Mouse (Mus musculus) neural tube, embryonic 15.5 days (tissue): Measurements from ENCODE around the gene Paqr9. TPM values are rescaled to one million over a fixed set of nuclear protein-coding genes. Genes with fewer than 3 reads are reported as not detected.
A peak's percentile ranks its signal among the peaks of the same experiment; 100 is the strongest.

Experiments
- ATAC-seq: fragments of 200-750 bp; cut with Nextera tagmentation; 2 replicates; pipeline ENCODE4 v1.8.0; 2017; ENCODE audit warnings: mild to moderate bottlenecking, moderate TSS enrichment, moderate library complexity; ENCODE audit not compliant: low FRiP score
- H3K27ac ChIP-seq: fragments of 300-500 bp; sonication (generic); replicated peaks from 2 replicates; pipeline ENCODE4 v1.5.1; 2015; ENCODE audit warnings: mild to moderate bottlenecking, inconsistent platforms
- H3K27me3 ChIP-seq: fragments of 300-500 bp; sonication (generic); replicated peaks from 2 replicates; pipeline ENCODE4 v1.6.1; 2015; ENCODE audit warnings: inconsistent platforms
- H3K36me3 ChIP-seq: fragments of 300-500 bp; sonication (generic); 2 replicates; pipeline ENCODE4 v1.6.1; 2015; ENCODE audit warnings: inconsistent platforms
- H3K4me1 ChIP-seq: fragments of 300-500 bp; sonication (generic); 2 replicates; pipeline ENCODE4 v1.6.1; 2015; ENCODE audit warnings: inconsistent platforms
- H3K4me2 ChIP-seq: fragments of 300-500 bp; sonication (generic); 2 replicates; pipeline ENCODE4 v1.6.1; 2015; ENCODE audit warnings: inconsistent platforms, mild to moderate bottlenecking, moderate library complexity
- H3K4me3 ChIP-seq: fragments of 300-500 bp; sonication (generic); replicated peaks from 2 replicates; pipeline ENCODE4 v1.5.1; 2015; ENCODE audit warnings: mild to moderate bottlenecking, inconsistent platforms
- H3K9ac ChIP-seq: fragments of 300-500 bp; sonication (generic); replicated peaks from 2 replicates; pipeline ENCODE4 v1.6.1; 2015; ENCODE audit warnings: mild to moderate bottlenecking, inconsistent platforms
- H3K9me3 ChIP-seq: fragments of 300-500 bp; sonication (generic); replicated peaks from 2 replicates; pipeline ENCODE4 v1.6.1; 2016; ENCODE audit warnings: inconsistent platforms
- WGBS: fragments of 180-500 bp; shearing (Covaris S2); methylation state at CpG from one replicate; pipeline ENCODE4 v1.1.7; 2015; ENCODE audit warnings: mixed read lengths; 5-methylcytosine and 5-hydroxymethylcytosine counted together
- polyA plus RNA-seq: library from polyadenylated mRNA; unstranded; fragments of >200 nt; fragmentation: Nextera tagmentation; extraction: Ambion mirVana; gene quantifications from 2 replicates; pipeline ENCODE4 v1.2.1, GENCODE M21; 2015

The Paqr9 gene
- polyA plus RNA-seq, 1 experiment from 2014 or later: 8.8 TPM

DNA sequence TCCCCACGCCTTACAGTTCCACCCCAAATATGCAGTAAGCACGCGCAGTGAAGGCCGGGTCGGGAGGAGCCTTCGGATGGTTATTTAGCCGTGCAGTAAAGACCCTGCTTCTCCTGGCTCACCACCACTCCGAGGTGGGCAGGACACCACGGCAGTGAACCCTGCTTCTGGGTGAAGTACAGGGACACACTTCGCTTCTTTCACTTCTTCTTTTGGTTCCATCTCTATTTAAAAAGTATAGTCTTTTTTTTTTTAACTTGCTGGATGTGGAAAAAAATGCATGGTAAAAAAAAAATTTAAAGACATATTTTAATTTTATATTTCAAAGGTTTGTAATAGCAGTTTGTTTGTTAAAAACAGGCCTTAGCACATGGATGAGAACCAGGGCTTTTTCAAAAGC is 6.9 kb downstream of the Paqr9 start:
- H3K4me2 ChIP-seq: no peak overlapping the region
- no peak overlapping the region for H3K27ac ChIP-seq
- H3K27me3 ChIP-seq: 0 out of 2 replicates have a peak, but pooled peaks cover 6% of the 10 kb centered on the region
- H3K4me1 ChIP-seq: peaks cover 20% of the 10 kb centered on the region
- H3K9ac ChIP-seq: no peak overlapping the region
- no peaks in the 10 kb centered on the region for H3K9me3 ChIP-seq
- ATAC-seq: no peak
- no peak overlapping the region for H3K4me3 ChIP-seq
- no peaks in the 10 kb centered on the region for H3K36me3 ChIP-seq
- 89% methylated on average over 10 of the region's 10 CpGs for WGBS

DNA sequence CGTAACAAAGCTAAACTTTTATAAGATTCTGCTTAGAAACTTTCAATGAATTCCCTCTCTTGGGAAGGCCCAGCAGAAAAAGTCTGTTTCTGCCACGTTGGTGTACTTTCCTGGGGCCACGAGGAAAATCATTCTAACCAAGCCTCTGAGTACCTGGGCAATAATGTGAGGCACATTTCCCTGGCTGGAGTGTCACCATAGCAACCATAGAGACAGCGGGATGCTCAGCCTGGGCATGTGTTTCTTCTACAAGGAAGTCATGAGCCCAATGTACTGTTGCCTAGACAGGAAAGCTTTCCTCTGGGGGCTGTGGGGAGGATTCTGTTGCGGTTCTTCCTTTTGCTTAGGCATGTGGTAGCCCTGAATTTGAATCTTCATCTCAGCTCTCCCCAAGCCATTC is 7.5 kb downstream of the Paqr9 start:
- Histone ChIP-seq H3K9ac (no peak overlapping the region), H3K27ac (no peak overlapping the region), H3K4me3 (no peak overlapping the region), H3K4me2 (no peak overlapping the region), H3K27me3 (0 out of 2 replicates have a peak, but pooled peaks cover 2% of the 10 kb centered on the region), H3K9me3 (no peaks in the 10 kb centered on the region), H3K4me1 (peaks cover 16% of the 10 kb centered on the region), H3K36me3 (no peaks in the 10 kb centered on the region)
- ATAC-seq: no peak
- 49% methylated on average over 5 of the region's 5 CpGs for WGBS

DNA sequence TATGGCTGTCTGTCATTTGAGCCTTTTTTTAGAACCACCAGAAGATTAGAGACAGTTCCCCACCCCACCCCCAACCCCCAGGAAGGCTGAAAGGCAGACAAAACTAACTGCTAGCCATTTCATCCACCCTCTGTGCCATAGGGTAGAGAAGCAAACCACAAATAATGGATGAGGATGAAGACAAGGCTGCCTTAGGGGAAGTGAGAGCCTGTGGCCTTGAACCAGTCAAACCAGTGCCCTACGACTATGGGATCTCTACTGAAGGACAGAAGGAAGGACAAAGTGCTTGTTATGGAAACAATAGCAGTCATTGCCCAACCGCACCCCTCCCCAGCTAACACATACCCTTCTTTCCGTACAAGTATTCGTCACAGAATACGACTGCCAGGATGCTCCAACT is 9.8 kb downstream of the Paqr9 start:
- H3K4me2 ChIP-seq: no peak overlapping the region
- no peak for ATAC-seq
- H3K27me3 ChIP-seq: no peaks in the 10 kb centered on the region
- H3K4me1 ChIP-seq: no peaks in the 10 kb centered on the region
- WGBS: 96% methylated on average over 5 of the region's 5 CpGs
- no peak overlapping the region for H3K4me3 ChIP-seq
- no peaks in the 10 kb centered on the region for H3K9me3 ChIP-seq
- no peak overlapping the region for H3K9ac ChIP-seq
- H3K27ac ChIP-seq: no peak overlapping the region
- no peaks in the 10 kb centered on the region for H3K36me3 ChIP-seq

DNA sequence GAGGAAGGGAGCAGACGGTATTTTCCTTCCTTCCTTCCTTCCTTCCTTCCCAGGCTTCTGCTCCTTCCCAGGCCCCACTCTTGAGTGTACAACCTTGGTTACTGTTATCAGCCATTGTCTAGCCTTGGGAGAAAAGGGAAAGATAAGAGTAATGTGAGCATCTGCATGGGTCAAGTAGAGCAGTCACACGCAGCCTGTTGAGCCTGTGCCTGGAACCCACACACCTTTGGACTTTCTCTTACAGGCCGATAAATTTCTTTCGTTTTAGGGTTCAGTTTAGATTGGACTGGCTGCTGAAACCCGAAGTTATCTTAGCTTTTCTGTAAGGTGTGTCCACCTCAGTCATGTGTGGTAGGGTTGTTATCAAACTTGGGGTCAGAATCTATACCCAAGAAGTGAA is 10.5 kb downstream of the Paqr9 start:
- H3K9me3 ChIP-seq: no peaks in the 10 kb centered on the region
- no peaks in the 10 kb centered on the region for H3K4me1 ChIP-seq
- no peak overlapping the region for H3K4me2 ChIP-seq
- no peak overlapping the region for H3K27ac ChIP-seq
- WGBS: 91% methylated on average over 5 of the region's 5 CpGs
- no peaks in the 10 kb centered on the region for H3K36me3 ChIP-seq
- H3K9ac ChIP-seq: no peak overlapping the region
- H3K4me3 ChIP-seq: no peak overlapping the region
- ATAC-seq: no peak
- H3K27me3 ChIP-seq: no peaks in the 10 kb centered on the region

DNA sequence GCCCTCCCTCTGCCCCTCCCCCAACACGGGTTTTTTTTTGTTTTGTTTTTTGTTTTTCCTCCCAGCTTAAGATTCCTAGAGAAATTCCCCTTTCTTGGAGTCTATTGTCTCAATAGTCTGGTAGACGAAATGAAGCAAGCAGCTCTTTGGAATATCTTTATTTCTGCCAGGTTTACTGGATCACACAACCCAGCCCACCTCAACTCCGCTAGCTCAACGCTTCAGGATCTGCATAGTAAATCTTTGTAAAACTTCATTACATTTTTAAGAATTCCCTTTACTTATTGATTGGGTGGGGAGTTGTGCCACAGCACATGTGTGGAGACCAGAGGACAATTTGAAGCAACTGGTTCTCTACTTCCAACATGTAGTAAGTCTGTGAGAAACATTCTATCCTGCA is 11.1 kb downstream of the Paqr9 start:
- Histone ChIP-seq H3K27me3 (no peaks in the 10 kb centered on the region), H3K36me3 (no peaks in the 10 kb centered on the region), H3K4me3 (no peak overlapping the region), H3K4me1 (no peaks in the 10 kb centered on the region), H3K27ac (no peak overlapping the region), H3K4me2 (no peak overlapping the region), H3K9ac (no peak overlapping the region), H3K9me3 (no peaks in the 10 kb centered on the region)
- ATAC-seq: no peak
- 93% methylated on average over 4 of the region's 4 CpGs for WGBS

DNA sequence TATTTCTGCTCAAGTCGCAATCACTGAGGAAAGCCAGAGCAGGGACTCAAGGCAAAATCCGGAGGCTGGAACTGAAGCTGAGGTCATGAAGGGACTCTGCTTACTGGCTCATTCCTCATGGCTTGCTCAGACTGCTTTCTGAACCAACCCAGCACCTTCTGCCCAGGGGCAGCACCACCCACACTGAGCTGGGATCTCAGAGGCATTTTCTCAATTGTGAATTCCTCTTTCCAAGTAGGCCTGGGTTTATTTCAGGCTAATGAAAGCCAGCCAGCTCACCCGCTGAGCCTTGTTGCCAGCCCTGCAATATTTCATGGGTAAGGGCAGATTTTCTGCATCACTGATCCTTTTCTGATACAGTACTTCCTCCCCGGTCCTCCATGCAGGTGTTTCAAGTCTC is 12.0 kb downstream of the Paqr9 start:
- Histone ChIP-seq H3K36me3 (no peaks in the 10 kb centered on the region), H3K27me3 (no peaks in the 10 kb centered on the region), H3K4me2 (no peak overlapping the region), H3K4me3 (no peak overlapping the region), H3K4me1 (no peaks in the 10 kb centered on the region), H3K27ac (no peak overlapping the region), H3K9me3 (no peaks in the 10 kb centered on the region), H3K9ac (no peak overlapping the region)
- WGBS: 71% methylated on average over 4 of the region's 4 CpGs
- ATAC-seq: no peak

DNA sequence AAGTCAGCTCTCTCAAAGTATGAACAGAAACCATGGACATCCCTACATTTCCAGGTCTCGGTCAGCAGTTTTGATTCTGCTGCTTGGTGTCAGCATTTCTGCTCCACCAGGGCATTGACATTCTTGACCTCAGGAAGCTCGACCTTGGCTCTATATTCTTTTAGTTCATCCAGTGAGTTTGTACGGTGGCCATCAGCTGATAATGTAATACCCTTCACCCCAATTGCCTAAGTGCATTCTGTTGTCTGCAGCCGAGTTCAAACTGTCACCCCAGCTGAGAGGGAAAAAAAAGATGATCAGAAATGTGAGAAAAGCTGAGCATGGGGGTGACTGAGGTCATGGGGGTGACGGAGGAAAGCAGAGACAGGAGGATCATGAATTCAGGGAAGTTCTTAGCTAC is 13.1 kb downstream of the Paqr9 start:
- H3K4me1 ChIP-seq: no peaks in the 10 kb centered on the region
- no peak for ATAC-seq
- no peak overlapping the region for H3K27ac ChIP-seq
- no peak overlapping the region for H3K9ac ChIP-seq
- H3K4me3 ChIP-seq: no peak overlapping the region
- WGBS: 77% methylated on average over 5 of the region's 5 CpGs
- H3K4me2 ChIP-seq: no peak overlapping the region
- H3K9me3 ChIP-seq: no peaks in the 10 kb centered on the region
- H3K27me3 ChIP-seq: no peaks in the 10 kb centered on the region
- H3K36me3 ChIP-seq: no peaks in the 10 kb centered on the region

DNA sequence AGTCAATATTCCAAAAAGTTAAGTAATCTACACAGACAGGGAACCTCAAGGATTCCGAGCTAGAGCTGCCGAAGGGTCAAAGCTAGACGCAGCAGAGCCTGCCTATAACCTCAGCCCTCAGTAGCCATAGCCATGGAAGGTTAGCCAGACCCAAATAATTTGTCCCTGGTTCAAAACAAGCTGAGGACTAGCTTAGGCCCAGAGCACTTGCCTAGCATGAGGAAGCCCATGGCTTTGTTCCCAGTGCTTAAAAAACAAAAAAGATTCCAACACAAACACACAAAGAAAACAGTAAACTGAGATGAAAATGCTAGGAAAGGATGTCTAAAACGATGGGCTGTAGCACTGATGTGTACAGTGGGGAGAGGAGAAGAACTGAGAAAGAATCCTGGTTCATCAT is 14.7 kb downstream of the Paqr9 start:
- no peaks in the 10 kb centered on the region for H3K9me3 ChIP-seq
- H3K4me2 ChIP-seq: no peak overlapping the region
- no peaks in the 10 kb centered on the region for H3K4me1 ChIP-seq
- no peaks in the 10 kb centered on the region for H3K27me3 ChIP-seq
- ATAC-seq: no peak
- no peak overlapping the region for H3K4me3 ChIP-seq
- H3K36me3 ChIP-seq: no peaks in the 10 kb centered on the region
- 87% methylated on average over 4 of the region's 4 CpGs for WGBS
- H3K27ac ChIP-seq: no peak overlapping the region
- no peak overlapping the region for H3K9ac ChIP-seq

DNA sequence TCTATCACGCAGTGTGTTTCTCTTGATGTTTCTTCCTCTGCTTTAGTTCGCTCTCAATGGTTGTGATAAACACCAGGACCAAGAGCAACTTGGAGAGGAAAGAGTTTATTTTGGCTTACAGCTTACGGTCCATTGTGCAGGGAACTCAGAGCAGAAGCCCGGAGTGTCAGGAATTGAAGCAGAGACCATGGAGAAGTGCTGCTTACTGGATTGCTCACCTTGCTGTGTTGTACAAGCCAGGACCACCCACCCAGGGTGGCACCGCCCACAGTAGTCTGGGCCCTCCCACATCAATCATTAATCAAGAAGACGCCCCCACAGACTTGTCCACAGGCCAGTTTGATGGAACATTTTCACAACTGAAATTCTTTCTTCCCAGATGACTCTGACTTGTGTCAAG is 18.0 kb downstream of the Paqr9 start:
- Histone ChIP-seq H3K4me2 (no peak overlapping the region), H3K9me3 (no peaks in the 10 kb centered on the region), H3K36me3 (no peaks in the 10 kb centered on the region), H3K27me3 (peaks cover 6% of the 10 kb centered on the region), H3K27ac (no peak overlapping the region), H3K9ac (no peak overlapping the region), H3K4me1 (peaks cover 10% of the 10 kb centered on the region), H3K4me3 (no peak overlapping the region)
- no peak for ATAC-seq
- 89% methylated on average over 6 of the region's 6 CpGs for WGBS

DNA sequence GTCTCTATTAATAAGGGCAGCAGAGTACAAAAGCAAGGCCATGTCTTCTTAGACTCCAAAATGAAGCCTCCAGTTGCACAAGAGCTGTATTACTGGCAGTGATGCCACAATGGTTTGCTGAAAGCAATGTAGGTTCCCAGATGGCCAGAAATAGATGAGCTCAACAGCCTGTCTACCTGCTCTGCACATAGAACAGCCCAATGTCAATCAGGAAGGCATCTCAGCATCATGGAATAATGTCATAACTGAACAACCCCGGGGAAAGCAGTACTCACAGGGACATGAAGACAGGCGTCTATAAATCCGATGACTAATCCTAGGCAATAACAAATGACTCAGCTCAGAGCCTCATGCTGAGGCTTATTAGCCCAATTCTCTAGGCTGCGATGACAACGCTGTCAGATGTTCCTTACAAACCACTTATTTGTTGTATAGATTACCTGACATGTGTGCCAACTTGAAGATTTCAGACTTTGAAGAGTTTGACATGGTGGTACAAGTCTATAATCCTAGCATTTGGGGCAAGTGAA is 19.0 kb downstream of the Paqr9 start:
- WGBS: 94% methylated on average over 5 of the region's 5 CpGs
- peaks cover 6% of the 10 kb centered on the region for H3K27me3 ChIP-seq
- H3K9me3 ChIP-seq: no peaks in the 10 kb centered on the region
- H3K36me3 ChIP-seq: no peaks in the 10 kb centered on the region
- H3K4me3 ChIP-seq: no peak overlapping the region
- no peak for ATAC-seq
- H3K4me1 ChIP-seq: peaks cover 10% of the 10 kb centered on the region
- H3K4me2 ChIP-seq: no peak overlapping the region
- no peak overlapping the region for H3K27ac ChIP-seq
- H3K9ac ChIP-seq: no peak overlapping the region

DNA sequence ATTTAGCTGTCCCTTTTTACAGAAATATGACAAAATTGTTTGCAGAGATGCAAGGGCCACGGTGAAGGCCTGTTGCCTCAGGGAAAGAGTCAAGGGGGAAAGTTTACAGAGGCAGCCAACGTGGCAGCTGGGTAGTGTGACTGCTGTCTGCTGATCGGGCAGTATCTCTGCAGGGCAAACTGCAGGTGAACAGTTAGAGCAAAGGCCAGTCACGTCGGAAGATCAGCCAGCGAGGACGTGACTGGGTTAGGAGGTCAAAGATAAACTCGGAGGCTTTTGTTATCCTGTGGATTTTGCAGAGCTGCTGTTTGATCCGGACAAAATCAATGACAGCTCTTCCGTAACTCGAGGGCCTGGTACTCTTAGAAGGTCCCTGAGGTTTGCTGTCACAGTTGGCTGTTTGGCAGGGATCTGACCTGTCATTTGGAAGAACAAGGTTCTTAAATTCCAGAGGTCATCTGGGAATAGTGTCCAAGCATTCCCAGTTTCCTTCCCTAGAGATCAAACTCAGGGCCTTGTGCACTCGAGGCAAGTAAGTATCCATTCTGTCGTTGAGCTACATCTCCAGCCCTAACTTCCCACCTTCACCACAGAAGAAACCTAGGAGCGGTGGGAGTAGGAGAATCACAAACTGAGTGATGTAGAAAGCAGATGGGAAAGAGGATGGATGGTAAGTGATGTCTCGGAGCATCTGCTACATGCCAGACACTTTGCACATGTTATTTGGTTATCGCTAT is 21.7 kb downstream of the Paqr9 start:
- Histone ChIP-seq H3K27me3 (peaks cover 6% of the 10 kb centered on the region), H3K36me3 (no peaks in the 10 kb centered on the region), H3K9me3 (no peaks in the 10 kb centered on the region), H3K4me3 (no peak overlapping the region), H3K4me1 (peaks cover 10% of the 10 kb centered on the region), H3K27ac (no peak overlapping the region), H3K4me2 (no peak overlapping the region), H3K9ac (no peak overlapping the region)
- WGBS: 71% methylated on average over 16 of the region's 16 CpGs
- ATAC-seq: no peak

DNA sequence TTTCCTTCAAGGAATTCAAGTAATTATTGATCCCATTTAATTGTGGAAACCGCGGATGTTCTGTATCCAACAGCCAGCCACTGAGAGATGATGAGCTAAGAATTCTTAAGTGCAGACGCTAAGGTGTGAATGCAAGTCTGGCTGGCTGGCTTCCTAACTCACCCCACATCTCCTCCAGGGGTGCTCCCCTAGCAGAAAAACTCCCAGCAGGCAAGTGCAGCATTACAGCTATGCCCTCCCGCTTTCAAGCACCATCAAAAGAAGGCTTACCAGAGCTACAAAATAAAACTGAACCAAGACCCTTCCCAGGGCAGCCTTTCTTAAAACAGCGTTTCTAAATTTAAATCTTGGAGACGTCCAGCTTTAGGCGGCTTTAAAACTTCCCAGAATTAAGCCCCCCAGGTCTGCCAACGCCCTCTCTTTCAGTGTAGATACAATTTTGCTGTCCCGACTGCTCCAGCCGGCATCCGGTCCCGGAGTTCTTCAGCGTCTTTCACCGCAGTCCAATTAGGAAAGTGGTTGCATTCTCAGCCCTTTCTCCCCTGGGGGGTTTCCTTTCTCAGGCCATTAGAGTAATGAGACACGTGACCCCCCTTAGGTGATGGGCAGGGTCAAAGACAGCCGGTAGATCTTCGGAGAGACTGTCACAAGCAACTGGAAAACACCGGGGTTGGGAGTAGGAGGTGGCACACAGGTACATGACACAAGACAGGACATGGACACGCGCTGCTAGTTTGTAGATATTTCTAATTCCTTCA is 22.5 kb downstream of the Paqr9 start:
- Histone ChIP-seq H3K9me3 (no peaks in the 10 kb centered on the region), H3K36me3 (no peaks in the 10 kb centered on the region), H3K27ac (no peak overlapping the region), H3K4me1 (peaks cover 10% of the 10 kb centered on the region), H3K27me3 (peaks cover 6% of the 10 kb centered on the region), H3K9ac (no peak overlapping the region), H3K4me2 (peak overlapping the region; percentile 54), H3K4me3 (peak overlapping the region; percentile 23)
- ATAC-seq: peak; percentile 54
- 8% methylated on average over 20 of the region's 20 CpGs for WGBS
